Mouse (Mus musculus) cerebellum, adult 2 months (tissue): ENCODE measurements around the gene Hoxb1. TPM values are rescaled to one million over a fixed set of nuclear protein-coding genes. Genes with fewer than 3 reads are reported as not detected.

Source experiments
- DNase-seq, 2 experiments: peaks; one replicate each; pipeline ENCODE4 v3.0.0; 2021
- H3K27ac ChIP-seq: fragments of 200-500 bp; 2 replicates; pipeline ENCODE4 v1.5.1; 2012; ENCODE audit warnings: low read length, control low read depth, inconsistent platforms; ENCODE audit not compliant: insufficient read depth
- H3K27me3 ChIP-seq: fragments of 200-500 bp; 2 replicates; pipeline ENCODE4 v1.6.1; 2012; ENCODE audit warnings: inconsistent platforms, mild to moderate bottlenecking, low read length, moderate library complexity; ENCODE audit not compliant: control insufficient read depth, insufficient read depth
- H3K4me1 ChIP-seq: fragments of 200-500 bp; 2 replicates; pipeline ENCODE4 v1.6.1; 2011; ENCODE audit warnings: low read length; ENCODE audit not compliant: control insufficient read depth, insufficient read depth
- H3K4me3 ChIP-seq: fragments of 200-500 bp; replicated peaks from 2 replicates; pipeline ENCODE3; 2011; ENCODE audit warnings: mild to moderate bottlenecking, low read depth, low read length, control low read depth; ENCODE audit not compliant: insufficient read depth
- CTCF ChIP-seq: fragments of 200-500 bp; IDR thresholded peaks from 2 replicates; pipeline ENCODE4 v1.5.1; 2011; ENCODE audit warnings: low read depth, mild to moderate bottlenecking, control low read depth, low read length, moderate library complexity, borderline replicate concordance; ENCODE audit not compliant: insufficient read depth
- POLR2A ChIP-seq: fragments of 200-500 bp; IDR thresholded peaks from 2 replicates; pipeline ENCODE4 v1.6.1; 2011; ENCODE audit warnings: low read length, control low read depth, borderline replicate concordance; ENCODE audit not compliant: insufficient read depth
- WGBS: fragments of 180-500 bp; shearing (Covaris S2); methylation state at CpG from one replicate; pipeline ENCODE4 v1.1.7; 2018; 5-methylcytosine and 5-hydroxymethylcytosine counted together
- polyA plus RNA-seq: library from polyadenylated mRNA; depleted of rRNA; stranded (reverse); fragments of >200 nt; gene quantifications from 2 replicates; pipeline ENCODE4 v1.2.3, GENCODE M21; 2012

Hoxb1 gene
- polyA plus RNA-seq, 1 experiment: not detected

DNA sequence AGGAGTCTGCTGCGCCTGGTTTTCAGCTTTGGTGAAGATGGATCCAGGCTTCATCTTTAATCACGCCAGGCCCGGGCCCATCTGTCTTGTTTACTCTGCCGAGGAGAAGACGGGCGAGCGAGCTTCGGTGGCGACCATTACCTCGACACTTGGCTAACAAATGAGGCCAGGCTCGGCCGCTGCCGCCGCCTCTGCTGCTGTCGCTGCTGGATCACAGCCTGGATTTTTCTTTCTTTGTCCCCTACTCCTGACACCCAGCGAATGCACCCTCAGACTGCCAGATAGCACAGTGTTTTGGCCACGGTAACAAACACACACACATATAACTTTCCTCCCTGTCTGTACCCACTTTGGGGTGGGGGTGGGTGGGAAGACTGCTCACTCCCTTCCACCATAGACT is 44.9 kb upstream of the Hoxb1 start:
- TF ChIP-seq POLR2A (no peak), CTCF (no peak)
- no peaks in the 10 kb centered on the region for H3K4me1 ChIP-seq
- DNase-seq: no peak
- 2% methylated on average over 17 of the region's 17 CpGs for WGBS
- H3K4me3 ChIP-seq: no peak overlapping the region
- peaks cover 14% of the 10 kb centered on the region; the same call in 1 of the 2 replicates for H3K27me3 ChIP-seq
- H3K27ac ChIP-seq: no peak overlapping the region

DNA sequence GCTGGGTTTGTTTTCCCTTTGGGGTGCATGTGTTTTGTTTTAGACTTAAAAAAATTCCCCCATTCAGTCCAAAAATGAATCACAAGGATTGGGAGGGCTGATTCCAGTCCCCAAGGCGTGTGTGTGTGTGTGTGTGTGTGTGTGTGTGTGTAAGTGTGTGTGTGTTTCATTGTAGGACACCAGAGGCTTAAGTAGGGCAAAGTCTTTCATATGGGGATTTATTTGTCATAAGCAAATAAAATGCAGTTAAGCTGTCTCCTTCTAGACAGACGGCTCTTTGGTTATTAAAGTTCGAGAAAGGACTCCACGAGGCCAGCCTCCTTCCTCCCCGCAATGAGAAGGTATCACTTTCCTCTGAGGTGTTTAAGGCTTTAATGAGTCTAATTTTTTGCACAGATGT is 43.7 kb upstream of the Hoxb1 start:
- Histone ChIP-seq H3K4me1 (no peaks in the 10 kb centered on the region), H3K27me3 (peaks cover 13% of the 10 kb centered on the region; the same call in 1 of the 2 replicates), H3K27ac (no peak overlapping the region), H3K4me3 (no peak overlapping the region)
- TF ChIP-seq POLR2A (no peak), CTCF (no peak)
- DNase-seq: no peak
- WGBS: 14% methylated on average over 5 of the region's 5 CpGs

DNA sequence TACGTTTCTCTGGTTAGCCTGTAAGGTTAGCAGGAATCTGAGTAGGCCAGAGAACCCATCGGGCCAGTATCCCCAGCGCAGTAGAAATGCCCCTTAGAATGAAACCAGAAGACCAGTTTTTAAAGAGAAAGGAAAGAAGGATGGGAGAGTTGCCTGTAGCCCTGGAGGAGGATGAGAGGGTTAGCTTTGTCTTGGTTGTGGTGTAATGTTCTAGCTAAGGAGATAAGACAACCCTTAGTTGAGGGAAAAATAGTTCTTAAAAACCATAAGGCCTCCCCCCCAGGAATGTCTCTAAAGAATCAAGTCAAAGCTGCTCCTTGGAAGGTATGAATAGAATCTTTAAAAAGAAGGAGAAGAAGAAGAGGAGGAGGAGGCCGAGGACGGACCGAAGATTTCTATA is 42.8 kb upstream of the Hoxb1 start:
- DNase-seq: no peak
- WGBS: 7% methylated on average over 6 of the region's 6 CpGs
- Histone ChIP-seq H3K27me3 (peaks cover 13% of the 10 kb centered on the region; the same call in 1 of the 2 replicates), H3K4me3 (no peak overlapping the region), H3K4me1 (no peaks in the 10 kb centered on the region), H3K27ac (no peak overlapping the region)
- TF ChIP-seq CTCF (no peak), POLR2A (no peak)

DNA sequence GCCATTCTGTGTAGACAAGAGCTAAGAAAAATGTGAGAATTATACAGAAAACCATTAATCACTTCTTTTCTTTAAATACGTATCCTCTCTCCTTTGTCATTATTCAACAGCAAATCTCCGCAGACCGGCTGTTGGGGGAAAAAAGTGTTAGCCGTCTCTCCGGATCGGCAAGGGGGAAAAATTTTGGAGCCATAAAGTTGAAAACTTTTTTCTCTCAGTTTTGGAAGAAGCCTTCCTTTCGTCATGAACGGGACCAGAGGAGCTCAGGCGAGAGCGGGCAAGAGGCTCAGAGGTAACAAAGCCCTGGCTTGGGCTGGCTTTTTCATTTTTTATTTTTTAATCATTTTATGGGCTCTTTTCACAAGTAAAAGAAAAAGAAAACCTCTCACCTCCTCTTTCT is 42.4 kb upstream of the Hoxb1 start, which contains the start of gene Hoxb3:
Gene Hoxb3 (plus strand): TSS at position 173 of the 400 bp plus-strand sequence.
- no peak for TF ChIP-seq POLR2A
- TF ChIP-seq CTCF: no peak
- H3K27me3 ChIP-seq: peaks cover 12% of the 10 kb centered on the region; the same call in 1 of the 2 replicates
- H3K4me1 ChIP-seq: no peaks in the 10 kb centered on the region
- H3K27ac ChIP-seq: no peak within 1 kb of the TSS
- WGBS: 7% methylated on average over 10 of the region's 10 CpGs
- no peak for DNase-seq
- no peak within 1 kb of the TSS for H3K4me3 ChIP-seq

DNA sequence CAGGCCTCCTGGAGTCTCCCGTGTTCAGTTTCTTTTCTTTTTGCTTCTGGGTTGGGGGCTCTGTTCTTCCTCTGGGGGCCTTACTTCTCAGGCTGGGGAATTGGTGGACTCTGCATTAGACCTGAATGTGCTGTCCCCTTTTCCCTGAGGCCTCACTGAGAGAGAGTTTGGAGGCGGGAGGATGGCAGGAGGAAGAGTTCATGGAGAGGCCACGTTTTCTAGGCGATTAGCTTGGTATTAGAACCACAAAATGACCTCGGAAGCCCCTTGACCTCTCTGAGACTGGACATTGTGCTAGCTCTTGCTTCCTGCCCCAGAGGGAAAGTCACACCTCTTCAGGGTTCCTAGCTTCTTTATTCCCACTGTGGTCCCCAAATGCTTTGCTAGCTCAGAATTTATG is 41.4 kb upstream of the Hoxb1 start:
- TF ChIP-seq POLR2A (no peak), CTCF (no peak)
- WGBS: 1% methylated on average over 5 of the region's 5 CpGs
- Histone ChIP-seq H3K4me3 (no peak overlapping the region), H3K4me1 (no peaks in the 10 kb centered on the region), H3K27ac (no peak overlapping the region), H3K27me3 (peaks cover 11% of the 10 kb centered on the region; the same call in 1 of the 2 replicates)
- no peak for DNase-seq

DNA sequence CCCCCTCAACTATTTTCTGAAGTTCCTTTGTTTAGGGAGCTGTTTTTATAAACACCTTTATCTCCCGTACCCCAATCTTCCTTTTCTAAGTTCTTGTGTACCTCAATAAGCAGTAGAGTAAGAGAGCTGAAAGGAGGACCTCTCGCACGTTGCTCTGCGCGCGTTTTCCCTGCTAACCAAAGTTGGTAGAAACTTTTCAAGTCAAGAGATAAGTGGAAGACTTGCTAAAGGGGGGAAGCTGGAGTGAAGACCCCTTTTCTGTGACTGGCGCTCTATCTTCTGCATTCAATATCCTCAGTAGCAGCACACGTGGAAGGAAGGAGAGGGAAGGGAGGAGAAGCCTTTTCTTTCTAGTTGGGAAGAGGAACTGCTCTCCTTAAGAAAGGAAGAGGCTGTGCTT is 40.6 kb upstream of the Hoxb1 start:
- H3K27ac ChIP-seq: no peak overlapping the region
- DNase-seq: no peak
- TF ChIP-seq CTCF: no peak
- no peak for TF ChIP-seq POLR2A
- 3% methylated on average over 8 of the region's 8 CpGs for WGBS
- no peaks in the 10 kb centered on the region for H3K4me1 ChIP-seq
- peaks cover 9% of the 10 kb centered on the region; the same call in 1 of the 2 replicates for H3K27me3 ChIP-seq
- H3K4me3 ChIP-seq: no peak overlapping the region

DNA sequence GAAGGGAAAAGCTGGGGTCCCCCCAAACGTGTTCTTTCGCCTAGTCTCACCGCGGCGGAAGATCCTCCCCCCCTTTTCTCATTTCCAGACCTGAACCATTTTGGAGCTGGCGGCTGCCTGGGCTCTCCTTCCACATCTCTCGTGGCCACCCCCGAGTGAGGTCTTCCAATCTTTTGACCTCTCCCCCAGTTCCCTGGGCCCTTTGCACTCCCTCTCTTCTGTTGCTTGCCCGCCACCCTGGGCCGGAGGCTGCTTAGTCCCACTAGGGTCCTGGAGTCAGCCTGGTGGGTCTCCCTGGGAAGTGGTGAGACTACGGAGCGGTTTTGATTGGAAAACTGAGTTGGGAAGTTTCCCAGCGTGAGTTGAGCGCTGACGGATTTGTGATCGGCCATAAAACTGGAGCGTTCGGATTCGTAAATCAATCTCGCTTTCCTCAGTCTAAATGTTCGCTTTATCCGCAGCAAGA is 39.8 kb upstream of the Hoxb1 start:
- Histone ChIP-seq H3K27ac (no peak overlapping the region), H3K27me3 (peaks cover 5% of the 10 kb centered on the region; the same call in 1 of the 2 replicates), H3K4me1 (no peaks in the 10 kb centered on the region), H3K4me3 (no peak overlapping the region)
- TF ChIP-seq CTCF: no peak
- TF ChIP-seq POLR2A: no peak
- WGBS: 4% methylated on average over 22 of the region's 22 CpGs
- DNase-seq: no peak

DNA sequence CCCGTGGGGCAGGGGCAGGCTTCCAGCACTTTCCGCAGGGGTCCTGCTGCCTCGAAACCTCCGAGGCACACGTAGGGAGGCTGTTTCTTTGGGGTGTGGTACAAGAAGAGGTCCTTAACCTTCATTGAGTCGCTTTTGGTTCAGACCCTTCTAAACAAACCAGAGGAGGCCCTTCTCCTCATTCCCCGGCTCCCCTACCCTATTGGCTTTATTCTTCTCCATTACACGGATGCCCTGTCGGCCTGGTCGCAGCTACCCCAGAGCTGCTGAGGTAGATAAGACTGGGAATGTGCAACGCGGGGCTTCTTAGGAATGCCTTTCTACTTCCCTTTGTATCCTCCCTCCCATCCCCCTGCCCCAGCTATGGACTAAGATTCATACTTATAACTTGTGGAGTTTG is 38.8 kb upstream of the Hoxb1 start:
- H3K27me3 ChIP-seq: peaks cover 3% of the 10 kb centered on the region; the same call in 1 of the 2 replicates
- no peak overlapping the region for H3K4me3 ChIP-seq
- WGBS: 1% methylated on average over 12 of the region's 12 CpGs
- no peak for DNase-seq
- no peak overlapping the region for H3K27ac ChIP-seq
- H3K4me1 ChIP-seq: no peaks in the 10 kb centered on the region
- TF ChIP-seq CTCF (no peak), POLR2A (no peak)
